Mouse (Mus musculus) embryonic fibroblast, embryonic 13.5 days (primary cell): ENCODE measurements around the gene Carnmt1.

Source experiments
- CTCF ChIP-seq: IDR thresholded peaks from 2 replicates; pipeline ENCODE4 v1.5.1; 2011; ENCODE audit warnings: mild to moderate bottlenecking, control low read depth, low read length, moderate library complexity, borderline replicate concordance; ENCODE audit not compliant: insufficient read depth
- POLR2A ChIP-seq: IDR thresholded peaks from 2 replicates; pipeline ENCODE4 v1.6.1; 2011; ENCODE audit warnings: low read depth, mild to moderate bottlenecking, control low read depth, low read length, moderate library complexity

DNA sequence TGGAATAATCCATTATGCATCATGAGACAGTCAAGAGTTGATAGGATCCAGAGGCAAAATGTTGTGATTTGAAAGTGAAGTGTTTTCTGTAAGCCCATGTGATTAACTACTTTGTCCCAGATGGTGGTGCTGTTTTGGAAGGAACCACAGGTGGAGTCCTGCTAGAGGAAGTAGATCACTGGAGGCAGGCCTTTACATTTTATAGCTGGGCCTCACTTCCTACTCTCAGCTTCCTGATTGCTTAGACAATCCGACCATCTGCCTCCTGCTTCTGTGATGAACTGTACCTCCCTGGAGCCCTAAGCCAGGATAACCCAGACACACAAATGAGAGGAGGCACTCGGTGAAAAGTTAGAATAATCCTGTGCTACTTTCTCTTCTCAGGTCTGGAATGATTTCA, 6.7 kb upstream of the Carnmt1 start:
- no peak for TF ChIP-seq CTCF
- TF ChIP-seq POLR2A = no peak
